Mouse (Mus musculus) erythroblast, embryonic 14.5 days (primary cell): ENCODE results near the gene Prkca.

ENCODE experiments used
- GATA1 ChIP-seq: IDR thresholded peaks from 2 replicates; pipeline ENCODE4 v1.6.1; 2012; ENCODE audit warnings: low read length, inconsistent platforms, mixed read lengths
- TAL1 ChIP-seq: IDR thresholded peaks from 3 replicates; pipeline ENCODE4 v1.6.1; 2012; ENCODE audit warnings: low read length, inconsistent platforms, mixed read lengths

- TF ChIP-seq GATA1: no peak
- TF ChIP-seq TAL1: no peak
These were observed 67.6 kb downstream of the Prkca start for GRCm38 (mm10) chr11:108276148-108276547.
